Mouse (Mus musculus): ENCODE measurements around the gene Gm21974. TPM values are rescaled to one million over a fixed set of nuclear protein-coding genes. Genes with fewer than 3 reads are reported as not detected.
"Not testable (repeated sequence)": the region's sequence is repeated elsewhere in the genome, so short reads cannot be mapped to it uniquely, and the experiment has no call there.

The Gm21974 gene
- total RNA-seq, 2 experiments from 2014 or later, result not detected

DNA sequence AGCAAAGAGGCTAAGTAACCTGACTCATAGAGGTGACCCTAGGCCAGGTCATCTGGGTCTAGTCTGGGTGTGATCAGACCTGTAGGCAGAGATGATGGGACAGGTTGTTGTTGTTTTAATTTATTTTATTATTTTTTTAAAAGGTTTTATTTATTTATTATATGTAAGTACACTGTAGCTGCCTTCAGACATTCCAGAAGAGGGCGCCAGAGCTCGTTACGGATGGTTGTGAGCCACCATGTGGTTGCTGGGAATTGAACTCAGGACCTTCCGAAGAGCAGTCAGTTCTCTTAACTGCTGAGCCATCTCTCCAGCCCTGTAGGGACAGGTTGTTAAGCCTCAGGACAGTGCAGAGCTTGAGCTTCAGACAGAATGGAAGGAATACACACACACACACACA lies 57.4 kb downstream of the Gm21974 start:
- ATAC-seq (replicated peaks; ENCODE audit: poor library complexity, severe bottlenecking), result not testable (repeated sequence)

DNA sequence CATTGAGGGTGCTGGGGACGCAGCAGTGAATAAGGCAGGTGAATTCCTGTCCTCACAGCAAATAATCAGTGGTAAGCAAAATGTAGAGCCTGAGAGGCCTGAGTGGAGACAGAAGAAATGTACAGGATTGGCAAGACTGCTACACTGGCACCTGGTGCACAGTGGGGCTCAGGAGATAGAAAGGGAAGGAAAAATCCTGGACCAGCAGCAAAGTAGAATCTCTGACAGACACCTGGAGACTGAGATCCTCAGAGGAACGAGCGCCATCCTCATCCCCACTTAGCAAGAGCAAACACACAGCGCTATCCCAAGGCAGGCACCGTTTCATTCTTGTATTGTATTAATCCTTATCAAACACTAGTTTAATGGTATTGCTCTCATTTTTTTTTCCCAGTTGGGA lies 57.8 kb downstream of the Gm21974 start:
- no peak for ATAC-seq (replicated peaks; ENCODE audit: poor library complexity, severe bottlenecking)

Other genes starting within 250 kb of the Gm21974 start
- gene Bcl7c, start 186.5 kb downstream of the Gm21974 start, total RNA-seq (2014; fragmentation: Nextera tagmentation), result 50.9 and 81.5 TPM in 2 replicates
- 39.3 and 57.5 TPM in 2 replicates for gene Bcl7c, start 186.5 kb downstream of the Gm21974 start, total RNA-seq (2017)
- 0.73 and 1.2 TPM in 2 replicates for gene Ctf1, start 182.7 kb downstream of the Gm21974 start, total RNA-seq (2014; fragmentation: Nextera tagmentation)
- 0.90 and 3.2 TPM in 2 replicates for gene Ctf1, start 182.7 kb downstream of the Gm21974 start, total RNA-seq (2017)
- gene Ctf2, start 163.3 kb downstream of the Gm21974 start, total RNA-seq (2014; fragmentation: Nextera tagmentation), result not detected in 2 replicates
- gene Ctf2, start 163.3 kb downstream of the Gm21974 start, total RNA-seq (2017), result 0.31 TPM in 1 of 2 replicates, not detected in the other
- 11.1 and 11.7 TPM in 2 replicates for gene Fbxl19, start 150.9 kb downstream of the Gm21974 start, total RNA-seq (2014; fragmentation: Nextera tagmentation)
- 13.8 and 17.7 TPM in 2 replicates for gene Fbxl19, start 150.9 kb downstream of the Gm21974 start, total RNA-seq (2017)
- 36.8 and 41.2 TPM in 2 replicates for gene Orai3, start 125.6 kb downstream of the Gm21974 start, total RNA-seq (2014; fragmentation: Nextera tagmentation)
- 22.7 and 22.8 TPM in 2 replicates for gene Orai3, start 125.6 kb downstream of the Gm21974 start, total RNA-seq (2017)
- gene Setd1a, start 118.8 kb downstream of the Gm21974 start, total RNA-seq (2014; fragmentation: Nextera tagmentation), result 59.6 and 105 TPM in 2 replicates
- 11.9 and 12.4 TPM in 2 replicates for gene Setd1a, start 118.8 kb downstream of the Gm21974 start, total RNA-seq (2017)
- not detected in 2 replicates for gene Gm49388, start 109.8 kb downstream of the Gm21974 start, total RNA-seq (2014; fragmentation: Nextera tagmentation)
- gene Gm49388, start 109.8 kb downstream of the Gm21974 start, total RNA-seq (2017), result 1.2 TPM in 1 of 2 replicates, not detected in the other
- 27.6 and 29.6 TPM in 2 replicates for gene Hsd3b7, start 94.8 kb downstream of the Gm21974 start, total RNA-seq (2014; fragmentation: Nextera tagmentation)
- 19.1 and 31.6 TPM in 2 replicates for gene Hsd3b7, start 94.8 kb downstream of the Gm21974 start, total RNA-seq (2017)
- gene Stx4a, start 71.2 kb downstream of the Gm21974 start, total RNA-seq (2014; fragmentation: Nextera tagmentation), result 88.9 and 105 TPM in 2 replicates
- 37.7 and 38.8 TPM in 2 replicates for gene Stx4a, start 71.2 kb downstream of the Gm21974 start, total RNA-seq (2017)
- 0.62 and 0.88 TPM in 2 replicates for gene Stx1b, start 70.9 kb downstream of the Gm21974 start, total RNA-seq (2014; fragmentation: Nextera tagmentation)
- not detected in 2 replicates for gene Stx1b, start 70.9 kb downstream of the Gm21974 start, total RNA-seq (2017)
- gene Zfp646, start 19.2 kb downstream of the Gm21974 start, total RNA-seq (2014; fragmentation: Nextera tagmentation), result 29.2 and 38.4 TPM in 2 replicates
- 35.5 and 40.8 TPM in 2 replicates for gene Zfp646, start 19.2 kb downstream of the Gm21974 start, total RNA-seq (2017)
- 7.2 and 15.7 TPM in 2 replicates for gene Zfp668, start 18.6 kb downstream of the Gm21974 start, total RNA-seq (2014; fragmentation: Nextera tagmentation)
- gene Zfp668, start 18.6 kb downstream of the Gm21974 start, total RNA-seq (2017), result 3.9 and 4.9 TPM in 2 replicates
- gene Prss53, start 4.5 kb downstream of the Gm21974 start, total RNA-seq (2014; fragmentation: Nextera tagmentation), result 0.19 TPM in 1 of 2 replicates, not detected in the other
- 0.13 TPM in 1 of 2 replicates, not detected in the other for gene Prss53, start 4.5 kb downstream of the Gm21974 start, total RNA-seq (2017)
- gene Vkorc1, start 163 bp upstream of the Gm21974 start, total RNA-seq (2014; fragmentation: Nextera tagmentation), result 93.1 and 126 TPM in 2 replicates
- gene Vkorc1, start 163 bp upstream of the Gm21974 start, total RNA-seq (2017), result 24.9 and 69.4 TPM in 2 replicates
- gene Bckdk, start 8.6 kb upstream of the Gm21974 start, total RNA-seq (2014; fragmentation: Nextera tagmentation), result 63.3 and 78.0 TPM in 2 replicates
- 38.6 and 50.5 TPM in 2 replicates for gene Bckdk, start 8.6 kb upstream of the Gm21974 start, total RNA-seq (2017)
- 20.4 and 25.0 TPM in 2 replicates for gene Kat8, start 17.1 kb upstream of the Gm21974 start, total RNA-seq (2014; fragmentation: Nextera tagmentation)
- gene Kat8, start 17.1 kb upstream of the Gm21974 start, total RNA-seq (2017), result 18.1 and 21.0 TPM in 2 replicates
- not detected in 2 replicates for gene Prss8, start 34.6 kb upstream of the Gm21974 start, total RNA-seq (2014; fragmentation: Nextera tagmentation)
- 0.52 TPM in 1 of 2 replicates, not detected in the other for gene Prss8, start 34.6 kb upstream of the Gm21974 start, total RNA-seq (2017)
- 0.92 and 7.3 TPM in 2 replicates for gene Prss36, start 51.3 kb upstream of the Gm21974 start, total RNA-seq (2014; fragmentation: Nextera tagmentation)
- gene Prss36, start 51.3 kb upstream of the Gm21974 start, total RNA-seq (2017), result 0.90 and 3.3 TPM in 2 replicates
- 319 and 323 TPM in 2 replicates for gene Fus, start 72.0 kb upstream of the Gm21974 start, total RNA-seq (2014; fragmentation: Nextera tagmentation)
- 60.8 and 62.2 TPM in 2 replicates for gene Fus, start 72.0 kb upstream of the Gm21974 start, total RNA-seq (2017)
- 115 and 175 TPM in 2 replicates for gene Pycard, start 98.4 kb upstream of the Gm21974 start, total RNA-seq (2014; fragmentation: Nextera tagmentation)
- gene Pycard, start 98.4 kb upstream of the Gm21974 start, total RNA-seq (2017), result 62.6 and 101 TPM in 2 replicates
- not detected in 2 replicates for gene Trim72, start 108.5 kb upstream of the Gm21974 start, total RNA-seq (2014; fragmentation: Nextera tagmentation)
- not detected in 2 replicates for gene Trim72, start 108.5 kb upstream of the Gm21974 start, total RNA-seq (2017)
- 12.5 and 17.5 TPM in 2 replicates for gene Itgam, start 167.2 kb upstream of the Gm21974 start, total RNA-seq (2014; fragmentation: Nextera tagmentation)
- 21.6 and 23.7 TPM in 2 replicates for gene Itgam, start 167.2 kb upstream of the Gm21974 start, total RNA-seq (2017)
- not detected in 2 replicates for gene Gm49368, start 167.2 kb upstream of the Gm21974 start, total RNA-seq (2014; fragmentation: Nextera tagmentation)
- 0.09 TPM in 1 of 2 replicates, not detected in the other for gene Gm49368, start 167.2 kb upstream of the Gm21974 start, total RNA-seq (2017)
- 0.54 and 2.4 TPM in 2 replicates for gene Itgax, start 234.1 kb upstream of the Gm21974 start, total RNA-seq (2014; fragmentation: Nextera tagmentation)
- gene Itgax, start 234.1 kb upstream of the Gm21974 start, total RNA-seq (2017), result 1.9 and 2.4 TPM in 2 replicates